Mouse (Mus musculus) v-Abl transformed pro-B cells (cell line): ENCODE data around the gene Ybx1.
"Not testable (repeated sequence)": the region's sequence is repeated elsewhere in the genome, so short reads cannot be mapped to it uniquely, and the experiment has no call there.

Experiments
- in situ Hi-C, 2 experiments: fragments of 400-800 bp; cut with MboI; formaldehyde crosslinking; loops; one replicate each; pipeline ENCODE4 v1.15.1; 2025; ENCODE audit not compliant: unreplicated experiment in 2 of 2

The Ybx1 gene

DNA sequence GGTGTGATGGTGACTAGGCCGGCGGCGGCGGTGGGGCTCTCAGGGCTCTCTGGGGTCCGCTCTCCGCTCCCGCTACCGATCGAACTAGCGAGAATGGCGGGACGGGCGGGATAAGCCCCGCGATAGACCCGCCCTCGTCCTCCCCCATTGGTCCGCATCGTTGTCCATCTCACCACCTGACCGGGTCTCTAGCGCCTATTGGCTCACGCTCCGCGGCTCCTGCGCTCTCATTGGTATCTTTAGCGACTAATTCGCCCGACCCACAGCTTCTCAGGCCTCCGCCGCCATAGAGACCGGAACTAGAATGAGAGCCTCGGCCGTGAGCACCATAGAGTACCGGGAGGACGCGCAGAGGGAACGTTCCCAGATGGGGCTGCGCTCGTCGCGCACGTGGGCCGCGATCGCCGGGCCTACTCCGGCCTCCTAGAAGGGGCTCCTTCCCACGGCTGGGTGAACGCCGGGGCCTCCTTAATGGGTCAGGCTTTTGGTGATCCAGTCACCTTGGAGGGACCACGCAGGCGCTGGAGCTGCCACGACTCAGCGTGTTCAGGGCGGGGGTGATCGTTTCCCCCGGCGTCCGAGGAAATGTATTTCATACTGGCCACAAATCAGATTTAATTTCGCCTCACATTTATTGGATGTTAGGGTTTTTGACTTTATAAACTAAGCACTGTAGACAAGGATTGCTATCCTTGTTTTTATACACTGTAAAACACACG, at the start of gene Ybx1:
Ybx1 (minus strand) TSS at position 190 of the 719 bp plus-strand sequence.
- in situ Hi-C loops = no loop called here

DNA sequence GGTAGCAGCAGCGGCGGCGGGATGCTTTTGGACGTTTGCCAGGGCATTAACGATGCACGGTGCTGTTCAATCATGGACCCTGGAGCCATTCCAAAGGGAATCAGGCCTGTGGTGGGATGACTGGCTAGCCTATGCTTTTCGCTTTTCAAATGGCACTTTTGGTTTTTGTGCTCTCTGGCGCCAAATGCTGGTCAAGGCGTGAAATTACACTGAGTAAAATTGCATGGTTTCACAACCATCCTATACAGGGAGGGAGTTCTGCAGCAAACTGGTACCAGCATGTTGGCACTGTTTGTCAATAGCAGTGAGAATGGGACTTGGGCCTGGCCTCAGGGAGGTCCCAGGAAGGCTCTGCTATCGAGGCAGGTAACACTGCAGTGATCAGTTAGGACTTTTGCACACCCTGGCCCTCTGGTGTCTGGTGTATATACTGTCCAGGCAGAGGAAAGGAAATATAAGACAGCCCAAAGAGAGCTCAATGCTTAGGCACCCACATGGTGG, 44.5 kb upstream of the Ybx1 start:
- in situ Hi-C loops = loop anchor here in 1 of 2 experiments (5.0 kb wide), 1 partner anchor 57 kb away; no protein-coding TSS in a partner anchor

DNA sequence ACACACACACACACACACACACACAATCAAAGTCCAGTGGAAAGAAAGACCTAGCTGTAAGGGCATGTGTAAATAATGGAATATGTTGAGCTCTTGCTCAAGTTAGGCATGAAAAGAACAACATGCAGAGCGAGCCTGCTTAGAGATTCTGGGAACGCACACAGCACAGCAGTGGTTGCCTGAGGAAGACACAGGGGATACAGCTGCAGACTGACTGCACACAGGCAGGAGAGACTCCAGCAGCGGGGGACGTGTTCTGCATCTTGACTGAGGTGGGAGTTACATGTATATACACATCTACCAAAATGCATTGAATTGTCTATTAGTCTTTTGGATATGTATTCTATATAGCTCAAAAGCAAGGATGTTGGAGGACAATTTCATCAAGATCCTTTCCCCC, 44.0 kb upstream of the Ybx1 start:
- in situ Hi-C loops = loop anchor here in 1 of 2 experiments (5.0 kb wide), 1 partner anchor 56 kb away; no protein-coding TSS in a partner anchor

DNA sequence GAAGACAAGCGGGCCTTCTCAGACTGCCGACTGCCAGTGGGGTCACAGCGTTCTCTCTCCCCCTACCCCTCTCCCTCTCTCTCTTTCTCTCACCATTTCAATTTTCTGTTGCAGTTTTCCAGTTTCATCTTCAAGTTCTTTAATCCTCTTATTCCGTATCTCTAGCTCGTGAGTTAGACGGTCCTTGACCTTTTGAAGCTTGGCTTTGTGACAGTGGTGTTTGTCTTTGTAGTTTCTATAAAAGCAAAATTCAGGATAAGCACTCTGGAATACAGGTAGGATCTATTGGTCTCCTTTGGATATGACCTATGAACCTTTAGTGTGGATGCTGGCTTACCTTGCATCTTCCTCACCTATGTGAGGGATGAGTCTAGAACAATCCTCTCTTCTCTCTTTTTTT, 39.1 kb upstream of the Ybx1 start:
- in situ Hi-C loops = no loop called here

DNA sequence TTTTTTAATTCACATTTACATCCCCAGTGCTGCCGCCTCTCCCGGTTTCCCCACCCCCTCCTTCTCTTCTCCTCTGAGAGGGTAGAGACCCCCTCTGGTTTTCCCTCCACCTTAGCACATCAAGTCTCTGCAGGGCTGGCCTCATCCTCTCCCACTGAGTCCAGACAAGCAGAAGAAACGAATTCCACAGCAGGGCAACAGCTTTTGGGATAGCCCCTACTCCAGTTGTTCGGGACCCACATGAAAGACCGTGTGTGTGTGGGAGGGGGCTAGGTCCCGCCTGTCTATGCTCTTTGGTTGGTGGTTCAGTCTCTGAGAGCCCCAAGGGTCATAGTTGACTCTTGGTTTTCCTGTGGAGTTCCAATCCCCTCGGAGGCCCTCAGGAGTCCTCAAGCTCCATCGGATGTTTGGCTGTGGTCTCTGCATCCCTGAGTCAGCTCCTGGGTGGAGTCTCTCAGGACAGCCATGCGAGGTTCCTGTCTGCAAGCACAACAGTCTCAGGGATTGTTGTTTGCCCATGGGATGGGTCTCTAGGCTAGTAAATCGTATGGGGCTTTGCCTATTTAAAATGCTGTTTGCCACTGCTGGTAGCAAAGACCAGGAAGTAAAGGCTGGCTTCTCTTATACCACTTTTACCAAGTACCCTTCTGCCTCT, 26.6 kb upstream of the Ybx1 start:
- in situ Hi-C loops = no loop called here

DNA sequence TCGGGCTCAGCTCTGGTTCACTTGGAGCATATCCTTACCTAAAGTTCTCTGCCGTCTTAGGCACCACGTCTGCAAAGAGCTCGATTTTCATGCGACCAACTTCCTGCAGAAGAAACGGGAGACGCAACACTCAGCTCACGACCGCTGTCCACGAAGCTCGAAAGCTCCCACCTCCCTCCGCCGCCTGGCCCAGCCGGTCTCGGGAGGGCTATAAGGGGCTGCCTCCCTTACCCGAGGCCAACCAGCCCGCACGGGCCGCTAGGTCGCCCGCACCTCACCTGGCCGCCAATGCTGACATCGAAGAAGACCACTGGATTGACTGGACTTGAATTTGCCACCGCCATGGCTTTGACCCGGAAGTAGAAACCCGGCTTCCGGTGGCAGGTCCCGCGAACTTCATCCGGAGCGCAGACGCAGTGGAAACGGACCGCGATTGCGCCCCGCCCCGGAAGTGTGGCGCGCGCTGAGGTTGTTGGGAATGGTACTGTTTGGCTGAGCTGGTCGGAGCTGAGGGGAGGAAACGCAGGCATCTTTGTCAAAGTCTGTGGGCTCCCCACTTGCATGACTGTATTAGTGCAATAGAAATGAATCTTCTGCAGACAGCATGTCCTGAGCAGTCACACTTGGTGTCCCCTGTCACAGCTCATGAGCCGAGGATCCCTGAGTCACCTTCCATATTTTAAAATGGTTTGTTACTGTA, 25.9 kb upstream of the Ybx1 start, which contains the start of gene Ppih:
Ppih (minus strand) TSS at position 416 of the 700 bp plus-strand sequence.
- in situ Hi-C loops = no loop called here

DNA sequence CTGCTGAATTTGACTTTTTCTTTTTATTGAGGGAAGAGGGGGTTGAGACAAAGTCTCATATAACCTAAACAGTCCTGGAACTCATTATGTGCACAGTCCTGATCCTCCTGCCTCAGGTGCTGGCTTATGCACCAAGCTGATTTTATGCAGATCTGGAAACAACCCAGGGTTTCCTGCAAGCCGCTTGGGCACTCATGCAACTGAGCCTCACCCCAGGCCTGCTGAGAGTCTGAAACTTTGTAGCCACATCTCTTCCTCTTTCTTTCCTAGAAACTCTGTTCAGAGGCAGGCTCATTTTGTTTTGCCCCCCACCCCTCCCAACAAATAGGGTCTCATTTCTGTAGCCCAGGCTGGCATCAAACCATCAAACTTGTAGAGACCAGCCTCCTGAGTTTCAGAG, 19.4 kb upstream of the Ybx1 start:
- in situ Hi-C loops = no loop called here

DNA sequence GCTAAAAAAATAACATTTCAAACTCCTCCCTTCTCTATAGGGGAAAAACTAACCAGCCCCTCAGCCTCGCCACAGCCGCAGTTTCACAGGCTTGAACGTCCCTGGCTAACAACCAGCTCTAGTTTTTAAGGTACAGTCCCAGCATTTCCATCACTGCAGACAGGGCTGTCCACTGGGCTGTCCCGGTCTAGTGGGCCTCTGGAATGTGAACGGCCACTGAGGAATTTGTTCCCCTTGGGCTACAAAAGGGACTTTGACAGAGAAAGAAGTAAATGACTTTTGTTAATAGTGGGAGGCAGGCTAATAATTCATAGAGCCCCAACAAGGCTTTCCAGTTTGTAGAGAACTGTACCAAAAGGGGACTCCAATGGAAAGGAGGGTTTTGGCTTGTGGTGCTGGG, 11.0 kb upstream of the Ybx1 start:
- in situ Hi-C loops = no loop called here

DNA sequence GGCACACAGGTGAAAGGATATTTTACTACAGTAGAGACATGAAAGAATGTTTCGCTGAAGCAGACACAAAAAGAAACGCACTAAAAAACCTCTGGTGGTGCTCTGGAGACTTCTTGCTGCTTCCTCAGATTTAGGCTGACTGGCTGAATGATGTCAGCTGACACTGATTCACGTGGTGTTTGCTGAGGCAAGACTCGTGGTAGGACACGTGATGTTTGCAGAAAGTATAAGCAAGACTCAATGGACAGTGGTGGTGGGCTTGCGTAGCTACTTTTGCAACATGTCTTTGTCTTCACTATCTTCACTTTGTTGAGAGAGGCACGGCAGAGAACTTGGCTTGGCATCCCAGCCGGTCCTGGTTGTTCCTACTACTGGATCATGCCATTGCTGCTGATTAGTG, 8.9 kb upstream of the Ybx1 start:
- in situ Hi-C loops = no loop called here

DNA sequence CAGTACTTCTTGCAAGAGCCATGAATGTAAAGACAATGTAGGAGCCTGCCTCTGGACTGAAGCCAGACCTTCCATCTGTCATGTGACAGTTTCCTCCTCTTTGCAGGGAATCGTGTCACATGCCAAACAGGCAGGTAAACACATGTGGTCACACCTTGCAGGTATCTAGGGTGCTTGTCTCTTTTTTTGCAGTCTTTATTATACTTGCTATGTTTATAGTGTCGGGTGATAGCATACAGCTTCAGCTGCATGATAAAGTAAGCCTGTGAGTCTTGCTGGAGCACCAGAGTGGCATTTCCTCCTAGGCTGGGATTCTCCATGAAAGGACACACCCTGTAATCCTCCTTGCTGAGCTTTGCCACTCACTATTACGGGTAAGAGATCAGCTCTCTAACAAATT, 7.4 kb upstream of the Ybx1 start:
- in situ Hi-C loops = no loop called here

DNA sequence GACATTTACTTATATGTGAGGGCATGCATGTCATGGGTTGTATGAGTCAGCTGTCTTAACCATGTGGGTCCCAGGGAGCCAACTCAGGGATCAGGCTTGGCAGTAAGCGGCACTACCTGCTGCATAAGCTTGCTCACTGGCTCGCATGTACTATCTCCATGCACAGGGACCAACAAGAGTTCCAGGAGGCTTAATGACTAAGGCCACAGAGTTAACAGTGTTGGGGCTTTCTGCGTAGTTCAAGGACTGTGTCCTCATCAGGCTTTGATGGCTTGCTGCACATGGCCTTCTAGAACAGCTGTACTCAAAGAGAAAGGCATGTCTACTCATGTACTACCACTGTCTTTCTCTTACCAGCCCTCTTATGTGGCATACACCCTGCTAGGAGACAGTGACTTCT, 6.4 kb upstream of the Ybx1 start:
- in situ Hi-C loops = no loop called here

DNA sequence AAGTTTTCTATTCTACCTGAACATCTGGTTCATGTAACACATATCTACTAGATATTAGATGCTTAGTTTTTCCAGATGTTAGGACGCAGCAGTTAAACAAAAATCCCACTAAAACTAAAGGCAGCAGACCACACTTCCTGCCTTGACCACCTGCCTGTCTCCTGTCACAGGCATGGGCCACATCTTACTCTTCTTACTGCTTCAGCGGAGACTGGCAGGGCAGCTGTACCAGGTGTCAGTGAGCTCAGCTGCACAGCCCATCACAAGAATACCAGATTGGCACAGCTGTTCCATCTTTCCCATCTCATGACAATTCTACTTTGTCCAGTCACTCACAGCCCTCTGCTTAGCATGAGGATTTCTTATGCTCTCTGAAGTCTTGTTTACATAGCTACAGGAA, 3.0 kb upstream of the Ybx1 start:
- in situ Hi-C loops = no loop called here

DNA sequence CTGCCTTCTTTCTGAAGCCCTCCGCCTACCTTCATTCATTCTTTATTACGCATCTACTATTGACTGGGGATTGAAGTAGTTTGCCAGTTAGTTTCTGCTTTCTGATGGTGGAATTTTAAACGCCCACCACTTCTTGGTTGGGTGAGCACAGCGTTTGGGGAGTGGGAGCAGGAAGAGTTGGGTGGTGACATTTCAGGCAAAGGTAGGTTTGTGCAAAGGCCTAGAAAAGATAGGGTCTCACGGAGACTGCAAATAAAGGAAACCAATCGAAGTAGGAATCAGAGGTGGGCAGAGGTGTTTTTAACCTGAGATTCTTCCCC, 690 bp upstream of the Ybx1 start:
- in situ Hi-C loops = no loop called here

DNA sequence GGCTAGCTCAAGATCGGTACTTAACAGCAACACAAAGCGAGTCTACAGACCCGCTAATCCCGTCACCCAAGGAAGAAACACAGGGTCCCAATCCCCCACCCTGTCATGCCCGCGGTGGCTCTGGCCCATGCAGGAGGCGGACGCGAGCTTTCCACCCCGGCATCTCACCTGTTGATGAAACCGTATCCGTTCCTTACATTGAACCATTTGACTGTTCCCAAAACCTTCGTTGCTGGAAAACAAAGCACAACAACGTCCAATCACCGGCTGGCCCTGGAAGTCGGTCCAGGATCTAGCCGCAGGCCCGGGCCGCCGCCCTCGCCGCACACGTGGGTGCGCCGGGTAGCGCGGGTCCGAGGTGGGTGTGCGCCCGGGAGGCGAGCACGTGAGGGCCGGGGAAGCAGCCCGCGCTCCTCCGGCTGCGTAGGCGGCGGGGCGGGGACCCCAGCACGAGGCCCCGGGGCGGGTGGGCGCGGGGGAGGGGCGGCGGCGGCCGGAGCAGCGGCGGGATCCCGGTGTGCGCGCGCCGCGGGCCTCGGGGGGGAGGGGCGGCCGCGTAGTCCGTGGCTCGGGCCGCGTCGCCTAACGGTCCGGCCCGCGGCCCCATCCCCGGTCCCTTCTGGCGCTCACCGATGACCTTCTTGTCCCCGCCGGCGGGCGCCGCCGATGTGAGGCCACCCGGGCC, 688 bp downstream of the Ybx1 start:
- in situ Hi-C loops = no loop called here

DNA sequence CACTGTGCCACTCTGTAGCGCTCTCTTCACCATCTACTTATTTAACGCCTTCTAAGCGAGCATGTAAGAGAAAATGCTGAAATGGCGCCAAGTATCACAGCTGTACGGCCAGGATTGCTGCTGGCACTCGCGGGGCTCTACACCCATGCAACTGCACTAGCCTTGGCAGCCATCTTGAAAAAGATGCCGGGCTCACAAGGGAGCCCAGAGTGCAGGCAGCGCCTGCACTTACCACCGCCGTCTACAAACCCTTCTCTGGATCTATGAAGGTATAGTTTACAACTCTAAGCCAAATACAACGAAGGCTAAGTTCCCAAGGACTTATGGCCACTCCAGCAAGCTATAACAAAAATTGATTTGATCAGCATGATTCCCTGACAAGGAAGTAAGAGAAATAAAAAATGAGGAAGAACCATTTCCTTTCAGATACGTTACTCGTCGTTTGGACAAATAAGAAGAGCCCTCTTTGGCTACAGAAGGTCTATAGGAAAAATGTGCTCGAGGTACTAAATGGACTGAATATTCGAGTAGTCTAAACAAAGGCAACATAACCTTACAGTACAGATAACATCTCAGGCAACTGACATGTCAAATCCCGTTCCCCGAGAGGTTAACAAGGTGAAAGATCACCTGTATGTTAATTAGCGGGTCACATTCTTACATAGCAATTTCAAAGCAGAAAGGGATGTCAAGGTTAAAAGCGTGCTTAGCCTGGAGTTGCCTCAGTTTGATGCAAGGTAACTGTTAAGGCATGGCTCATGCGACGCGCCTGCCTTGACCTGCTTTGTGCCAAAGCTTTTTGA, 1.4 kb downstream of the Ybx1 start:
- in situ Hi-C loops = no loop called here

DNA sequence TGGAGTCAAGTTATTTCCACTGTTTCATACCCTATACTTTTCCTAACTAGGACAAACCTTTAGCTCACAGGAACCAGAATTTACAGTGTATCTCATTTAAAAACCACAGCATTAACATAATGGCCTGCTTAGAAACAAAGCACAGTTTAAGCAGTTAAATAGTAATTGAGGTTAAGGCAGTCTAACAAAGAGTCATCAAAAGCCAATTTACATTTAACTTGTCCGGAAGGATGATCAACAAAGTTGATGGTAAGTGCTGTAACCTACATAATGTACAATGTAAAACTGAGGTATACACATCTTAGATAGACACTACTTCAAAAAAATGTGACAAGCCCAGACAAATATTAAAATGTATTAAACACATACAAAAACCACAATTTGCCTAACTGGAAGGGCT, 2.5 kb downstream of the Ybx1 start:
- in situ Hi-C loops = no loop called here

DNA sequence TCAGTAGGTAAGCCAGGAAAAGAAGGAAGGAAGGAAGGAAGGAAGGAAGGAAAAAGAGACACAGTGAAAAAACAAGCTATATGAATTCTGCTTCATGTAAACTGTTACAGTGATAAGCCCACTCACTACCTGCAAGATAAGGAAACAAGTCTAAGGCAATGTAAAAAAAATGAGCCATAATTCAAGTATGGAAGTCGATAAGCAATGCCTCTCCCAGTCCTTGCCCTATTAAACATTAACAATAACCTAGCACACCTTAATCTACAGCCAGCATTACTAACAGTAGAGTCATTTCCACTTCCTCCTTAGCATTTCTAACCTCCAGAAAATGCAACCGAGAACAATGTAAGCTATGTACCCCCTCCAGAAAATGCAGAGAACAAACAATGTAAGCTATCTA, 9.1 kb downstream of the Ybx1 start:
- in situ Hi-C loops = no loop called here

DNA sequence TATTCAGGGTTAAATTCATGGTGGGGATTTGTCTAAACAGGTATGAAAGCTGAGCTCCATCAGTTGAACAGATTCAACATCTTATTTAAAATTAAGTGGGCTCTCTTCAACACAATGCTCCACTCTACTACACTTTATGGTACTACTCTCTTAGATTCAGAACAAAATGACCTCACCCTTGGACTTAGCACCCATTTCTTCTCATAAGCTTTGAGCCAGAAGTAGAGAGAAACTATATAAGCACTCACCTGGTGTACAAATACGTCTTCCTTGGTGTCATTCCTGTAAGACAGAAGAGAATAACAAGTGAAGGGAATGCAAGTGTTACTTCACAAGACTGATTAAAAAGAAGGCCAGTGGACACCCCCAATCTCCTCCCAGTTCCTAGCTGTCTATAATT, 9.5 kb downstream of the Ybx1 start:
- in situ Hi-C loops = loop anchor here in 1 of 2 experiments (5.0 kb wide), 1 partner anchor 52 kb away; no protein-coding TSS in a partner anchor

DNA sequence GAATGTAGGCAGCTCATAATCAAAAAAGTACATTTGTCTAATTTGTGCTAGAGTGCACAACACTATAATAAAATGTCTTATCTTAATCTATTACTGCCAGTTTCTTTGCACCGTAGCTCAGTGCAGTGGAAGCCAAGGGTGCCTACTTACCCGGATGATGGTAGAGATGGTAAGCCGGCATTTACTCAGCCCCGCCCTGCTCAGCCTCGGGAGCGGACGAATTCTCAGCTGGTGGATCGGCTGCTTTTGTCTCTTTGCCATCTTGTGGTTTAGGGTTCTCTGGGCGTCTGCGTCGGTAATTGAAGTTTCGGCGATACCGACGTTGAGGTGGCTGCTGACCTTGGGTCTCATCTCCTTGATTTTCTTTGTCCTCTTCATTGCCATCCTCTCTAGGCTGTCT, 15.6 kb downstream of the Ybx1 start:
- in situ Hi-C loops = not testable (repeated sequence)

DNA sequence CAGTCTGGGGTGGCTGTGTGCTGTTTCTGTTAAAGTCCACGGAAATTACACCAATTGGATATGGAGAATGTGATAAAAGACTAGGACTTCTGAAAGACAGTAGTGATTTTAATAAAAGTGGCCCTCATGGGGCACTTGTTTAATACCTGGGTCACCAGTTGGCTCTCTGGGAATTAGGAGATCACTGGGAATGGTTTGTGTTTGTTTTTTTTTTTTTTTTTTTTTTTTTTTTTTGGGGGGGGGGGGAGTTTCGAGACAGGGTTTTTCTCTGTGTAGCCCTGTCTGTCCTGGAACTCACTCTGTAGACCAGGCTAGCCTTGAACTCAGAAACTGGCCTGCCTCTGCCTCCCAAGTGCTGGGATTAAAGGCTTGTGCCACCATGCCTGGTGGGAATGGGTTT, 18.7 kb downstream of the Ybx1 start:
- in situ Hi-C loops = no loop called here
